Mouse (Mus musculus) inflammation-experienced regulatory T-cells (primary cell): ENCODE results near the gene Nelfcd. TPM values are rescaled to one million over a fixed set of nuclear protein-coding genes. Genes with fewer than 3 reads are reported as not detected.

Experiments used
- polyA plus RNA-seq, 2 experiments: library from polyadenylated mRNA; unstranded; fragments of 100-300 nt; shearing (Covaris generic); gene quantifications; one replicate each; pipeline ENCODE4 v1.2.1; 2017

The Nelfcd gene
- polyA plus RNA-seq: 10 to 100 TPM; 64.7 to 75.5 TPM

DNA sequence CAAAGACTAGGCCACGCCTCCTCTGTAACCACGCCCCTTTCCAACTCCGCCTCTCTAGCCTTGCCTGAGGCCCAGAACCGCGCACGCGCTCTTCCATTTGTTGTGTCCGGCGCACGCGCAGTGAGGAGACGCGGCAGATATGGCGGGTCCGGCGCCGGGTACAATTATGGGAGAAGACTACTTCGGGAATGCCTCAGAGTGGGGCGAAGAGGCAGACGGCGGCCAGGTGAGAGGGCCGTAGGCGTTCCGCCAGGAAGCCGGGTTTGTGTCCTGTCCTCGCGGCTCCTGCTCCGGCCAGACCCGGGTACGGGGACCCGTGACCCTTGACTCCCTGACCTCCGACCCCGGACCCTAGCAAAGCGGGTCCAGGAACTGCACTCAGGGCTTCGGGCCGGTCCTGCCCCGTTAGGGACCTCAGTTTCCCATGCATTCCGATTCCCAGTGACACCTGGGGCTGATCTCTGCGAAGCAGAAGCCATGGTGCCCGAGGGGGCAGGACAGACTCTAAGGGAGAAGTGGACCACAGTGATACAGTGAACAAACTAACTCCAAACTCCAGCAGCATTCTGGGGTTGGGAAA lies at the start of gene Nelfcd:
Gene Nelfcd, plus strand, starts transcription at position 74 of the 580 bp plus-strand sequence.

DNA sequence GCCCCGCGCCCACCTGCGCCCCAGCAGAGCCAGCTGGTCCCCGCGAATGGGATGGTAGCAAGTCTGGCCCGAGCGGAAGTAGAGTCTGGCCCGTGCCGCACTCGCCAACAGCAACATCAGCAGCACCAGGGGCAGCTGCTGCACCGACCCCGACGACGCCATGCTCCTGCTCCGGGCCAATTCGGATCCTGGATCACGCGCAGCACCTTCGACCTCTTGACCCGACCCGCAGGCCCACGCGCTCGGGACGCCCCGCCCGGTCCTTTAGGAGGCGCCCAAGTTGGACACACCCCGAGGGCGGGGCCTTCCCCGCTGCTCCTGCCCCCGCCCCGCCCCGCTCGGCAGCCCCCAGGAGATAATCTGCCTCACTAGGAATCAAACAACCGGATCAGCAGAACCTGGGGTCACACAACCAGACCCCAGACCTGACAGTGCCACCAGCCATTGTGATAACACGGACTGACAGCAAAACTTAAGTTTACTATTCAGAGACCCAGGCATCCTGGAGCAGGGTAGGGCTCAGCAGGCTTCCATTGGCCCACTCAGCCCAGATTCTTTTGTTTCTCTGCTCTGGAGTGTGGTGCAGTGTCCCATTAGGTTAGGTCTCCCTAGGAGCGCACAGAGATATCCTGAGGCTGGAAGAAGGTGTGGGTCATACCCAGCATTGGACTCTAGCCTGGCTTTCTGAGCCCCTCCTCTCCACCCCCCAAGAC lies 23.3 kb downstream of the Nelfcd start, which contains the start of gene Ctsz:
Gene Ctsz, minus strand, starts transcription at position 303 of the 713 bp plus-strand sequence.

DNA sequence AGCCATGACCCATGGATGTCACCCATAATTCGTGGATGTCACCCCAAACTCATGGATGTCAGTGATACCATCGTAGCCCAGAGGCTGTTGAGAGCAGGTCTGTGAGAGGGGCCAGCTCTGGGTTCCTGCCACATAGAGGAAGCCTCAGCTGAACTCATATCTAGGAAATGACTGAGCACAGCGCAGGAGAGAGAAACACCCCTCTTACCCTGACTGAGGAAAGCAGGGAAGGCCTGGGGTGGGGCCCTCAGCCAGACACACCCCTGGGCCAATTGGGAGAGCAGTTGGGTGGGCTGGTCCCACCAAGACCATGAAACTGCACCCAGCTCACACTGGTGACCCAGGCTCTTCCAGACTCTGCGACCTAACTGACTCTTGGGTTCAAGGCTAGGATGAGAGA lies 34.7 kb downstream of the Nelfcd start, which contains the start of gene Tubb1:
Gene Tubb1, plus strand, starts transcription at position 343 of the 400 bp plus-strand sequence.

DNA sequence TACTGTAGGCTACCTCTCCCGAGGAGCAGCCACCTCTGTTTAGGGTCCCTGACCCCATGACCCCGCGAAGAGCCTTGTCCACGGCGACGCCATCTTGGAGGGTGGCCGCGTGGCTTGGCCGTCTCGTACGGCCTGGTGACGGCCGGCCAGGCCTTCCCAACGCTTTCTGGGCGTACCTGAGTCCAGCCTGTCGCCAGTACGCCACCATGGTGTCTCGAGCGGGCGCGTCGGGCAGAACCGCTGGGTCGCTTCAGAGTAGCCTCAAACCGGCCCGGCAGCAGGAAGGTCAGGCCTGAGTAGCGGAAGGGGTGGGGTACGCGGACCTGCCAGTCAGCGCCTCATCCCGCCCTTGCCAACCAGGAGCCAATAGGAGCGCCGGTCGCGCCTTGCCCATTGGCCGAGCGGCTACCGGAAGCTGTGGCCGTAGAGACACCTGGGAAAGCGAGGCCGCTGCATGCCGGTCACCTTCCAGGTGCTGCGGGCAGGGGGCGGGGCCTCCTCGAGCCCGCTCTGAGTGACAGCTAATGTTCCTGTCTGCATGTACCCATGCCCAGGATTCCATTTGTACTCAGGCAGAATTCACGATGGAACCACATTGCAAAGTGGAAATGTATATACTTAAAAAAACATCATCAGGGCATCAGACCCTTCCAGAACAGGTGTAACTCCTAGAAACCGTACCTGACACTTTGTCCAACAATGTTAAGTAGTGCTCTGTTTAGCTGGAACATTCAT lies 48.4 kb downstream of the Nelfcd start, which contains the start of gene Atp5e:
Gene Atp5e, minus strand, starts transcription at position 317 of the 735 bp plus-strand sequence.

DNA sequence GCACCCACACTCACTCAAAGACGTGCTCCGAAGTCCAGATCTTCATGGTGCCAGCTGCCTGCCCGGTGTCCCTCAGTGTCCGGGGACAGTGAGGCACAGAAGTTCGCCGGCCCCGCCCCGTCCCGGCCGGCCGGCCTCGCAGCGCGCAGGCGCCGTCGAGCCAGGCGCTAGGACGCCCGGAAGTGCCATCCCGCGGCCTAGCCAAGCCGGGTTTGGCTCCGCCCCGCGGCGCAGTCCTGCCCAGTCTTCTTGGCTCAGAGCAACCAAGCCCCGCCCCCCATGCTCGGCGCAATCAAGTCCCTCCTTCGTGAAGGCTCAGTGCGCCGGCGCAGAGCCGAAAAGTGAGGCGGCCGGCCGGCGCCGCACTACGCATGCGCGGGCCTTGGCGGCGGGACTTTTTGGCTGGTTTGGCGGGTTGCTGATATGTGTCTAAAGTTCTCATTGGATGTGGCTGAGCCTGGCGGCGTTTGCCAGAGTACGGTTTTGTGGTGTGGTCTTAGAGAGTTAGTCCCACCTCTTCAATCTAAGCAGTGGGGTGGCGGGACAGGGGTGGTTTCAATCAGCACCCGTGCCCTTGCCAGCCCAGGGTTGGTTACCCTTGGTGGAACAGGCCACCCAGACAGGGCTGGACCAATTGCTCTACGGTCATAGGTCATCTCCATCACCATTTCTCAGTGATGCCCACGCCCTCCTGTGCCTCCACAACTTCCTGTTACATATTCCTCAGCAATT lies 57.4 kb downstream of the Nelfcd start, which contains the start of gene Prelid3b:
Gene Prelid3b, minus strand, starts transcription at position 264 of the 732 bp plus-strand sequence.

Other genes with a start within 250 kb of the Nelfcd start
- gene Gnas, start 131.5 kb upstream of the Nelfcd start, polyA plus RNA-seq: 100 to 1,000 TPM; 724 to 791 TPM
- gene Gm20721, start 69.1 kb upstream of the Nelfcd start, polyA plus RNA-seq: 1 to 10 TPM; 4.0 to 7.2 TPM
- 100 to 1,000 TPM in 1 of 2 experiments, 10 to 100 TPM in 1; 70.3 to 108 TPM for gene Ctsz, start 23.2 kb downstream of the Nelfcd start, polyA plus RNA-seq
- gene Tubb1, start 34.9 kb downstream of the Nelfcd start, polyA plus RNA-seq: not detected
- 100 to 1,000 TPM; 367 to 390 TPM for gene Atp5e, start 48.3 kb downstream of the Nelfcd start, polyA plus RNA-seq
- 10 to 100 TPM; 77.1 to 77.7 TPM for gene Prelid3b, start 57.3 kb downstream of the Nelfcd start, polyA plus RNA-seq
- gene Zfp831, start 227.7 kb downstream of the Nelfcd start, polyA plus RNA-seq: 10 to 100 TPM in 1 of 2 experiments, 1 to 10 TPM in 1; 8.3 to 15.1 TPM